Mouse (Mus musculus): ENCODE data around the gene Sdf2l1.

Gene Sdf2l1

DNA sequence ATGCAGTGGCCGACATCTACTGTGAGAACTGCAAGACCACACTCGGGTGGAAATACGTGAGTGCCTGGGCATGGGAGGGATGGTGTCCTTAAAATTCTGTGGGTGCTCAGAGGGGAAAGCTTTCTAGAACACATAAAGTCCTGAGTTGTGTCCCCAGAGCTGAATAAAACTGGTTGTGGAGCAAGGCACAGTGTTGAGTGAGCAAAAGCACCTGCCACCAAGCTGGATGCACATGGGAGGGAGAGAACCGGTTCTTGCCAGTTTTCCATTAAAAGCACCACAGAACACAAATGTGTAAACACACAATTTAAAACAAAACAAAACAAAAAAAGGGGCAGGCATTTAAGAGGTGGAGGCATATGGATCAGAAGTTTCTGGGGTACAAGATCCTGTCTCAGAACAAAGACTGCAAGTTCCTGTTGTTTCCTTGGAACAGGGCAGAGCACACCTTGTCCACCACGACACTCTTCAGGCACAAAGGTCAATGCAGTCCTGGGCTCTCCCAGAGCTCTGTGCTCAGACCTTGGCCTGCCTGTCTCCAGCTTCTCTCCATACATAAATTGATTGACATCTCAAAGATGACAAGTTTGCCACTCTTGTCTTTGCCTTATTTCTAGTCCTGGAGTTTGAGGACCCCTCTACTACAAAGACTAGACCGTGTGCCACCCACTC lies 49.9 kb downstream of the Sdf2l1 start:
- H3K36me3 ChIP-seq (ENCODE audit: insufficient read depth, low read length) = peaks cover 80% of the 10 kb centered on the region
- no peaks in the 10 kb centered on the region for H3K9me3 ChIP-seq (ENCODE audit: low read length)
- H3K4me1 ChIP-seq (replicated peaks; ENCODE audit: low read depth, low read length) = peaks cover 31% of the 10 kb centered on the region
- TF ChIP-seq CTCF (conservative IDR thresholded peaks at IDR 0.05; ENCODE audit: low read length) (no peak), NANOG (IDR thresholded peaks at IDR 0.05; ENCODE audit: borderline replicate concordance, low read length) (no peak), POU5F1 (IDR thresholded peaks at IDR 0.05; ENCODE audit: borderline replicate concordance, low read length) (no peak)
- H3K4me3 ChIP-seq (replicated peaks; ENCODE audit: low read length) = no peak overlapping the region
- H3K27me3 ChIP-seq (ENCODE audit: insufficient read depth, low read length) = no peaks in the 10 kb centered on the region

All from E14TG2a.4 (cell line).